8 mouse cellular contexts compared by ENCODE assay signal in genomic region chr2:92529670-92530322, GRCm38 (mm10).
DNase-seq lines count a peak whose midpoint lies in the region; ATAC-seq and TF ChIP-seq lines count a peak whose summit lies in the region.

No protein-coding gene starts in this region.

- H3K4me3 ChIP-seq in layer of hippocampus, adult 2 months, result peak overlapping the region; percentile 69
- H3K4me3 ChIP-seq in embryonic fibroblast, embryonic 13.5 days (ENCODE audit: insufficient read depth, low read length), result peak overlapping the region; percentile 11; the same call in 1 of the 2 replicates
- H3K4me3 ChIP-seq in intestine, embryonic 15.5 days (replicated peaks), result peak overlapping the region; percentile 40
- peak overlapping the region; percentile 46 for H3K4me3 ChIP-seq in neural tube, embryonic 13.5 days

- H3K9ac ChIP-seq in intestine, embryonic 15.5 days, result peak overlapping the region; percentile 49
- peak overlapping the region; percentile 60 for H3K9ac ChIP-seq in neural tube, embryonic 13.5 days

- 42% methylated on average over 14 of the region's 14 CpGs for WGBS in intestine, embryonic 15.5 days
- 40% methylated on average over 14 of the region's 14 CpGs for WGBS in neural tube, embryonic 13.5 days

- no peak for TF ChIP-seq POLR2A in embryonic fibroblast, embryonic 13.5 days (IDR thresholded peaks at IDR 0.05; ENCODE audit: low read depth, low read length)

- no peaks in the 10 kb centered on the region for H3K4me1 ChIP-seq in embryonic fibroblast, embryonic 13.5 days (ENCODE audit: control insufficient read depth, insufficient read depth, low read length)
- peaks cover 9% of the 10 kb centered on the region; the same call in 1 of the 2 replicates for H3K4me1 ChIP-seq in intestine, embryonic 15.5 days (replicated peaks)
- peaks cover 40% of the 10 kb centered on the region for H3K4me1 ChIP-seq in neural tube, embryonic 13.5 days (replicated peaks)

- no peaks in the 10 kb centered on the region for H3K27me3 ChIP-seq in intestine, embryonic 15.5 days (replicated peaks)
- H3K27me3 ChIP-seq in neural tube, embryonic 13.5 days, result no peaks in the 10 kb centered on the region

- no peaks in the 10 kb centered on the region for H3K36me3 ChIP-seq in intestine, embryonic 15.5 days
- H3K36me3 ChIP-seq in neural tube, embryonic 13.5 days, result no peaks in the 10 kb centered on the region

- H3K9me3 ChIP-seq in intestine, embryonic 15.5 days, result no peaks in the 10 kb centered on the region
- H3K9me3 ChIP-seq in neural tube, embryonic 13.5 days, result no peaks in the 10 kb centered on the region

- TF ChIP-seq CTCF in layer of hippocampus, adult 2 months (conservative IDR thresholded peaks at IDR 0.05), result no peak
- no peak for TF ChIP-seq CTCF in embryonic fibroblast, embryonic 13.5 days (IDR thresholded peaks at IDR 0.05; ENCODE audit: borderline replicate concordance, insufficient read depth, low read length)

- peak overlapping the region; percentile 97 for H3K27ac ChIP-seq in layer of hippocampus, adult 2 months
- H3K27ac ChIP-seq in embryonic fibroblast, embryonic 13.5 days (ENCODE audit: insufficient read depth, low read length), result no peak overlapping the region
- no peak overlapping the region for H3K27ac ChIP-seq in intestine, embryonic 15.5 days
- peak overlapping the region; percentile 86 for H3K27ac ChIP-seq in neural tube, embryonic 13.5 days (replicated peaks)

- peak; percentile 44; the same call in 1 of the 2 replicates for ATAC-seq in intestine, embryonic 15.5 days
- peak; percentile 76 for ATAC-seq in neural tube, embryonic 13.5 days (ENCODE audit: low read depth)

- peak overlapping the region; percentile 82 for H3K4me2 ChIP-seq in intestine, embryonic 15.5 days (replicated peaks)
- peak overlapping the region; percentile 76 for H3K4me2 ChIP-seq in neural tube, embryonic 13.5 days

- peak in 1 of 2 experiments; percentile 15 for DNase-seq in layer of hippocampus, adult 2 months (ENCODE audit: low spot score in 2 of 2)
- no peak for DNase-seq in layer of hippocampus, adult 18-20 months (ENCODE audit: low spot score in 2 of 2)
- no peak for DNase-seq in cerebellum, adult 18-20 months
- DNase-seq in layer of hippocampus, adult 9-10 months (ENCODE audit: low spot score), result no peak
- DNase-seq in urinary bladder, postnatal 25 days (ENCODE audit: low spot score), result no peak

Comparison
In these comparisons a context has a peak if more than half of its experiments do, and no peak if none do; other contexts are left out.
1. H3K27ac ChIP-seq: peak in layer of hippocampus, adult 2 months (single experiment) and neural tube, embryonic 13.5 days (single experiment); none in embryonic fibroblast, embryonic 13.5 days (single experiment) and intestine, embryonic 15.5 days (single experiment).
2. H3K4me3 ChIP-seq: peak in every context shown above with its lines; median percentile 69 in layer of hippocampus, adult 2 months; 46 in neural tube, embryonic 13.5 days; 40 in intestine, embryonic 15.5 days; 11 in embryonic fibroblast, embryonic 13.5 days.